Mouse (Mus musculus): ENCODE data around the gene Mta2. TPM values are rescaled to one million over a fixed set of nuclear protein-coding genes. Genes with fewer than 3 reads are reported as not detected.

The Mta2 gene
- polyA plus RNA-seq, 1 experiment from 2014 or later = 79.0 TPM

GRCm38 (mm10) chr19:8911810-8912209 is 29.9 kb upstream of the Mta2 start:
- Histone ChIP-seq H3K4me1 (replicated peaks) (0 out of 2 replicates have a peak, but pooled peaks cover 3% of the 10 kb centered on the region), H3K9ac (no peak overlapping the region), H3K4me2 (no peak overlapping the region), H3K27ac (replicated peaks) (no peak overlapping the region), H3K9me3 (replicated peaks) (no peaks in the 10 kb centered on the region), H3K36me3 (replicated peaks) (peaks cover 99% of the 10 kb centered on the region), H3K4me3 (replicated peaks) (no peak overlapping the region), H3K27me3 (no peaks in the 10 kb centered on the region)
- no peak for ATAC-seq (ENCODE audit: insufficient read depth)
- whole genome bisulfite sequencing (ENCODE audit: insufficient replicate concordance) = 86% methylated on average over 5 of the region's 5 CpGs

GRCm38 (mm10) chr19:8914212-8914611 is 27.5 kb upstream of the Mta2 start:
- no peaks in the 10 kb centered on the region for H3K9me3 ChIP-seq (replicated peaks)
- H3K27ac ChIP-seq (replicated peaks) = no peak overlapping the region
- no peak overlapping the region for H3K4me2 ChIP-seq
- H3K36me3 ChIP-seq (replicated peaks) = peaks cover 80% of the 10 kb centered on the region
- peaks cover 6% of the 10 kb centered on the region for H3K4me1 ChIP-seq (replicated peaks)
- no peak overlapping the region for H3K4me3 ChIP-seq (replicated peaks)
- 85% methylated on average over 3 of the region's 3 CpGs for WGBS (ENCODE audit: insufficient replicate concordance)
- no peaks in the 10 kb centered on the region for H3K27me3 ChIP-seq
- no peak overlapping the region for H3K9ac ChIP-seq
- no peak for ATAC-seq (ENCODE audit: insufficient read depth)

GRCm38 (mm10) chr19:8919000-8919399 is 22.7 kb upstream of the Mta2 start:
- no peak overlapping the region for H3K27ac ChIP-seq (replicated peaks)
- H3K36me3 ChIP-seq (replicated peaks) = peaks cover 40% of the 10 kb centered on the region
- H3K4me3 ChIP-seq (replicated peaks) = no peak overlapping the region
- no peak overlapping the region for H3K4me2 ChIP-seq
- H3K9me3 ChIP-seq (replicated peaks) = no peaks in the 10 kb centered on the region
- H3K27me3 ChIP-seq = no peaks in the 10 kb centered on the region
- WGBS (ENCODE audit: insufficient replicate concordance) = 67% methylated on average over 3 of the region's 3 CpGs
- no peak overlapping the region for H3K9ac ChIP-seq
- no peak for ATAC-seq (ENCODE audit: insufficient read depth)
- H3K4me1 ChIP-seq (replicated peaks) = peaks cover 43% of the 10 kb centered on the region

- Histone ChIP-seq H3K9me3 (replicated peaks) (no peaks in the 10 kb centered on the region), H3K36me3 (replicated peaks) (peaks cover 37% of the 10 kb centered on the region), H3K4me3 (replicated peaks) (peak overlapping the region; percentile 90), H3K27ac (replicated peaks) (peak overlapping the region; percentile 96), H3K4me1 (replicated peaks) (peaks cover 46% of the 10 kb centered on the region), H3K9ac (peak overlapping the region; percentile 85; the same call in 1 of the 2 replicates), H3K4me2 (peak overlapping the region; percentile 88), H3K27me3 (no peaks in the 10 kb centered on the region)
- no peak for ATAC-seq (ENCODE audit: insufficient read depth)
- 64% methylated on average over 6 of the region's 6 CpGs for WGBS (ENCODE audit: insufficient replicate concordance)
These were observed 22.0 kb upstream of the Mta2 start for GRCm38 (mm10) chr19:8919684-8920072.

DNA sequence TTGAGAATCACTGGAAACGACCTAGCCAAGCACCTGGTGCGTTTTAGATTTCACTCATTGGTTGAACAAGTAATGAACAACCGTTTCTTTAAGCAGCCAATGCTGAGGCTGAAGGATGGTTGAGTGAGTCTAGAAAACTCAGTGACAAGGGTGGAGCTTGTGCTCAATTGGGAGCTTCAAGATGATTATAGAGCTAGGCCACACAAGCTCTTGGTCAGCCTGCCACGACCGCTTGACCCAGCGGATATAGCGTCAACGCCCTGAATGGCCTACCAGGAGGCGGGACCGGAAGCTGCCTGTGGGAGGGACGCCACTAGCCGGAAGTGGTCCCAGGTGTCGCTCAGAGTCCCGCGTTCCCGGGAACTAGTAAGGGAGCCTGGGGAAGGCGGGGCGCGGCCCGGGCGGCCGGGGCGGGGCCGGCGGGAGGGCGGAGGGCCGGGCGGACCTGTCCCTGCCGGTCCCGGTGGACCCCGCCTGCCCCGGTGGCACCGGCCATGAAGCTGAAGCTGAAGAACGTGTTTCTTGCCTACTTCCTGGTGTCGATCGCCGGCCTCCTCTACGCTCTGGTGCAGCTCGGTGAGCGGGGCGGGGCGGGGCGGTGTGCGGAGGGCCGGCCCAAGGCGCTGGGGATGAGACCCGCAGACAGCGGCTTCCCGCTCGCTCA is 21.5 kb upstream of the Mta2 start, which contains the start of gene B3gat3:
TSS of gene B3gat3 (plus strand) at position 302 of the 664 bp plus-strand sequence.
- peak within 1 kb of the TSS; percentile 85 for H3K9ac ChIP-seq
- H3K4me3 ChIP-seq (replicated peaks) = peak within 1 kb of the TSS; percentile 90
- H3K36me3 ChIP-seq (replicated peaks) = peaks cover 33% of the 10 kb centered on the region
- 2% methylated on average over 50 of the region's 50 CpGs for WGBS (ENCODE audit: insufficient replicate concordance)
- peak; percentile 95 for ATAC-seq (ENCODE audit: insufficient read depth)
- no peaks in the 10 kb centered on the region for H3K27me3 ChIP-seq
- peaks cover 45% of the 10 kb centered on the region for H3K4me1 ChIP-seq (replicated peaks)
- H3K9me3 ChIP-seq (replicated peaks) = no peaks in the 10 kb centered on the region
- H3K4me2 ChIP-seq = peak within 1 kb of the TSS; percentile 88
- H3K27ac ChIP-seq (replicated peaks) = peak within 1 kb of the TSS; percentile 96

DNA sequence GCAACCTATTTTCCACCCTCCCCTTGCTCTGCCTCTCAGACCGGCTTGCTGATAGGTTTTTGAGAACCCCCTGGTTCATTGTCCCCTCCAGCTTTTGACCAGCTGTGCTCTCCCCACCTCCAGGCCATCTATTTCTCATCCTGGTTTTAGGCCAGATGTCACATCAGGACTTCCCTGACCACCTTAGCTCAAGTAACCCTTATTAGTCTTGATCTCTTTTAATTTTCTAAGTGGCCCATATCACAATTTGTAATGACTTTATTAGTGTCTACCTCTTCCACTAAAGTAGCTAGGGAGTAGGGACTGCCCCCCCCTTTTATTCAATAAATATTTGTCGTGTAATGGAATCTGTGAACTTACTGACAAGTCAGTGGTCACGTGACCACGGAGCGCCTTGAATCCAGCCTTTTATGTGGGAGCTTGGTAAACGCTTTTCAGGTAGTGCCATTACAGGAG is 20.8 kb upstream of the Mta2 start:
- peaks cover 45% of the 10 kb centered on the region for H3K4me1 ChIP-seq (replicated peaks)
- H3K27ac ChIP-seq (replicated peaks) = peak overlapping the region; percentile 96
- WGBS (ENCODE audit: insufficient replicate concordance) = 2% methylated on average over 6 of the region's 6 CpGs
- peaks cover 33% of the 10 kb centered on the region for H3K36me3 ChIP-seq (replicated peaks)
- peak overlapping the region; percentile 88 for H3K4me2 ChIP-seq
- peak overlapping the region; percentile 85 for H3K9ac ChIP-seq
- no peaks in the 10 kb centered on the region for H3K9me3 ChIP-seq (replicated peaks)
- peak overlapping the region; percentile 90 for H3K4me3 ChIP-seq (replicated peaks)
- ATAC-seq (ENCODE audit: insufficient read depth) = peak; percentile 19
- H3K27me3 ChIP-seq = no peaks in the 10 kb centered on the region

DNA sequence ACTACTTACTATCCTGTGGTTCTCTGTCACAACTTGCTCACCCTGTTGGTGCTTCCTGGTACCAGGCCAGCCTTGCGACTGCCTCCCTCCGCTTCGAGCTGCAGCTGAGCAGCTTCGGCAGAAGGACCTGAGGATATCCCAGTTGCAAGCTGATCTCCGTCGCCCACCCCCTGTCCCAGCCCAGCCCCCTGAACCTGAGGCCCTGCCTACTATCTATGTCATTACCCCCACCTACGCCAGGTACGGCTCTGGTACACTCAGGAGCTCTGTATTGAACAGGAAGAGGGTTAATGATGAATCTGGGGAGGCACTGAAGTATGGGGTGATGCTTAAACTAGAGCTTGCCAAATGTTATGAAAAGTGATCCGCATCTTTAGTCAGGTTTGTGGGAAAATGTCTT is 19.9 kb upstream of the Mta2 start:
- no peaks in the 10 kb centered on the region for H3K27me3 ChIP-seq
- peak overlapping the region; percentile 85 for H3K9ac ChIP-seq
- 82% methylated on average over 9 of the region's 9 CpGs for WGBS (ENCODE audit: insufficient replicate concordance)
- ATAC-seq (ENCODE audit: insufficient read depth) = no peak
- no peaks in the 10 kb centered on the region for H3K9me3 ChIP-seq (replicated peaks)
- peak overlapping the region; percentile 96 for H3K27ac ChIP-seq (replicated peaks)
- peak overlapping the region; percentile 88 for H3K4me2 ChIP-seq
- H3K4me1 ChIP-seq (replicated peaks) = peaks cover 54% of the 10 kb centered on the region
- H3K36me3 ChIP-seq (replicated peaks) = peaks cover 33% of the 10 kb centered on the region
- H3K4me3 ChIP-seq (replicated peaks) = peak overlapping the region; percentile 90

- H3K36me3 ChIP-seq (replicated peaks) = peaks cover 46% of the 10 kb centered on the region
- no peak overlapping the region for H3K4me3 ChIP-seq (replicated peaks)
- no peaks in the 10 kb centered on the region for H3K27me3 ChIP-seq
- peak overlapping the region; percentile 1; the same call in 1 of the 2 replicates for H3K4me2 ChIP-seq
- H3K4me1 ChIP-seq (replicated peaks) = peaks cover 82% of the 10 kb centered on the region
- H3K9ac ChIP-seq = no peak overlapping the region
- no peak for ATAC-seq (ENCODE audit: insufficient read depth)
- H3K27ac ChIP-seq (replicated peaks) = peak overlapping the region; percentile 92; the same call in 1 of the 2 replicates
- WGBS (ENCODE audit: insufficient replicate concordance) = 39% methylated on average over 2 of the region's 2 CpGs
- H3K9me3 ChIP-seq (replicated peaks) = no peaks in the 10 kb centered on the region
These were observed 14.9 kb upstream of the Mta2 start for GRCm38 (mm10) chr19:8926766-8927165.

GRCm38 (mm10) chr19:8927891-8928525 is 13.7 kb upstream of the Mta2 start:
- Histone ChIP-seq H3K4me3 (replicated peaks) (peak overlapping the region; percentile 89), H3K27ac (replicated peaks) (peak overlapping the region; percentile 92), H3K4me1 (replicated peaks) (peaks cover 71% of the 10 kb centered on the region), H3K9ac (no peak overlapping the region), H3K27me3 (no peaks in the 10 kb centered on the region), H3K4me2 (peak overlapping the region; percentile 99), H3K9me3 (replicated peaks) (no peaks in the 10 kb centered on the region), H3K36me3 (replicated peaks) (peaks cover 49% of the 10 kb centered on the region)
- ATAC-seq (ENCODE audit: insufficient read depth) = peak; percentile 44
- 28% methylated on average over 12 of the region's 12 CpGs for WGBS (ENCODE audit: insufficient replicate concordance)

DNA sequence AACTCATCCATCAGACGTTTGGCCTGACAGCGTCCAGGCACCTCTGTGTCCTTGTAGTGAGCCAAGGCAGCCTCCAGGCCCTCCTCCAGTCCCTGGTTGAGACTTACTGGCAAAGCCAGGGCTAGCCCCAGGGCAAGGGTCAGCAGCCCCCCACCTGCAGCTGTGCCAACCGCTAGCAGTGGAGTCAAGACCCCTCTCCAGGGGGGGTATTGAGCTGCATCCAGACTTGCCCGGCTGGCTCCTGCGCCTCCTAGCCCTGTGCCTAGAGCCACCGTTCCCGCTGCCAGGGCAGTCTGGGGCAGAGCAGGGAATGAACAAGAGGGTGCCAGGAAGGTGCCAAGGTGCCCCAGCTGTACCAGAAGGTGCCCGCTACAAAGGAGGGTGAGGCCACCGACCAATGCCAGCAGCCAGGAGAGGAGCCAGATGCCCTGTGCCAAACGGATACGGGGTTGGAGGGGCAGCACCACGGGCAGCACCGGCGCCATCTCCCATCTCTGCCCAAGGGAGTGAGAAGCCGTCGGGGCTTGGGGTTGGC is 12.9 kb upstream of the Mta2 start:
- Histone ChIP-seq H3K4me3 (replicated peaks) (peak overlapping the region; percentile 89), H3K27me3 (no peaks in the 10 kb centered on the region), H3K27ac (replicated peaks) (peak overlapping the region; percentile 92), H3K36me3 (replicated peaks) (peaks cover 52% of the 10 kb centered on the region), H3K4me2 (peak overlapping the region; percentile 99), H3K9ac (peak overlapping the region; percentile 86), H3K9me3 (replicated peaks) (no peaks in the 10 kb centered on the region), H3K4me1 (replicated peaks) (peaks cover 64% of the 10 kb centered on the region)
- ATAC-seq (ENCODE audit: insufficient read depth) = peak; percentile 6
- WGBS (ENCODE audit: insufficient replicate concordance) = 32% methylated on average over 16 of the region's 16 CpGs
